Mouse (Mus musculus) heart, postnatal 0 days (tissue): ENCODE measurements around the gene Tbc1d10c. TPM values are rescaled to one million over a fixed set of nuclear protein-coding genes. Genes with fewer than 3 reads are reported as not detected.
A peak's percentile ranks its signal among the peaks of the same experiment; 100 is the strongest.

Experiments used
- ATAC-seq: fragments of 200-750 bp; cut with Nextera tagmentation; 2 replicates; pipeline ENCODE4 v1.8.0; 2017; ENCODE audit warnings: low read depth, moderate number of reproducible peaks, moderate library complexity; ENCODE audit not compliant: insufficient read depth
- DNase-seq: peaks from one replicate; pipeline ENCODE4 v3.0.0-alpha.2; 2016; ENCODE audit warnings: low spot score
- H3K27ac ChIP-seq: fragments of 300-500 bp; sonication (generic); 2 replicates; pipeline ENCODE4 v1.5.1; 2014; ENCODE audit warnings: low read depth, mild to moderate bottlenecking
- H3K27me3 ChIP-seq: fragments of 300-500 bp; sonication (generic); 2 replicates; pipeline ENCODE4 v1.6.1; 2014; ENCODE audit warnings: low read length, mixed read lengths; ENCODE audit not compliant: control insufficient read depth, insufficient read depth
- H3K36me3 ChIP-seq: fragments of 300-500 bp; sonication (generic); replicated peaks from 2 replicates; pipeline ENCODE4 v1.6.1; 2014; ENCODE audit warnings: low read length, mixed read lengths; ENCODE audit not compliant: control insufficient read depth, insufficient read depth
- H3K4me1 ChIP-seq: fragments of 300-500 bp; sonication (generic); 2 replicates; pipeline ENCODE4 v1.6.1; 2014; ENCODE audit warnings: antibody characterized with exemption; ENCODE audit not compliant: control insufficient read depth, insufficient read depth
- H3K4me2 ChIP-seq: fragments of 300-500 bp; sonication (generic); 2 replicates; pipeline ENCODE4 v1.6.1; 2014; ENCODE audit warnings: low read depth, mild to moderate bottlenecking, low read length, moderate library complexity
- H3K4me3 ChIP-seq: fragments of 300-500 bp; sonication (generic); 2 replicates; pipeline ENCODE4 v1.5.1; 2014; ENCODE audit warnings: low read depth, low read length
- H3K9ac ChIP-seq: fragments of 300-500 bp; sonication (generic); replicated peaks from 2 replicates; pipeline ENCODE4 v1.6.1; 2014; ENCODE audit warnings: low read depth, low read length, mixed read lengths
- H3K9me3 ChIP-seq: fragments of 300-500 bp; sonication (generic); replicated peaks from 2 replicates; pipeline ENCODE4 v1.6.1; 2016; ENCODE audit warnings: low read length; ENCODE audit not compliant: control insufficient read depth
- CTCF ChIP-seq: IDR thresholded peaks from 2 replicates; pipeline ENCODE4 v1.5.1; 2016; ENCODE audit warnings: antibody characterized with exemption, control low read depth, low read depth
- EP300 ChIP-seq: IDR thresholded peaks from 2 replicates; pipeline ENCODE4 v1.6.1; 2016; ENCODE audit warnings: antibody characterized with exemption, low read depth
- WGBS: fragments of 180-500 bp; shearing (Covaris S2); extraction: QIAGEN DNeasy Blood & Tissue Kit; methylation state at CpG from one replicate; pipeline ENCODE4 v1.1.7; 2014; 5-methylcytosine and 5-hydroxymethylcytosine counted together
- polyA plus RNA-seq: library from polyadenylated mRNA; unstranded; fragments of >200 nt; fragmentation: Nextera tagmentation; extraction: Ambion mirVana; gene quantifications from 2 replicates; pipeline ENCODE4 v1.2.1, GENCODE M21; 2015
- total RNA-seq: library from RNA; depleted of rRNA; stranded (reverse); fragments of >200 nt; gene quantifications from 2 replicates; pipeline ENCODE4 v1.2.3, GENCODE M21; 2014; ENCODE audit warnings: low replicate concordance

The Tbc1d10c gene
- total and polyA plus RNA-seq, 2 experiments from 2014 or later: 2.7 TPM; not detected in 1

- Histone ChIP-seq H3K27ac (peak within 1 kb of the TSS; percentile 86), H3K4me2 (peak within 1 kb of the TSS; percentile 57), H3K27me3 (no peaks in the 10 kb centered on the region), H3K9me3 (no peaks in the 10 kb centered on the region), H3K9ac (peak within 1 kb of the TSS; percentile 51), H3K36me3 (no peaks in the 10 kb centered on the region), H3K4me1 (peaks cover 40% of the 10 kb centered on the region), H3K4me3 (peak within 1 kb of the TSS; percentile 33)
- 6% methylated on average over 11 of the region's 11 CpGs for WGBS
- TF ChIP-seq CTCF (no peak), EP300 (no peak)
- ATAC-seq (peak; percentile 67), DNase-seq (peak; percentile 70)
These were observed 15.6 kb downstream of the Tbc1d10c start, which contains the start of gene Carns1 for GRCm38 (mm10) chr19:4175368-4175947. Gene Carns1, minus strand, starts transcription at chr19:4175479.

GRCm38 (mm10) chr19:4172925-4173324, 18.2 kb downstream of the Tbc1d10c start:
- WGBS: 60% methylated on average over 11 of the region's 11 CpGs
- H3K27ac ChIP-seq: peak overlapping the region; percentile 92
- H3K36me3 ChIP-seq: no peaks in the 10 kb centered on the region
- H3K27me3 ChIP-seq: no peaks in the 10 kb centered on the region
- no peaks in the 10 kb centered on the region for H3K9me3 ChIP-seq
- TF ChIP-seq EP300 (no peak), CTCF (peak; percentile 34)
- ATAC-seq: no peak
- no peak for DNase-seq
- H3K4me3 ChIP-seq: no peak overlapping the region
- no peak overlapping the region for H3K4me2 ChIP-seq
- H3K4me1 ChIP-seq: peaks cover 48% of the 10 kb centered on the region
- H3K9ac ChIP-seq: no peak overlapping the region

- H3K27ac ChIP-seq: peak overlapping the region; percentile 92
- ATAC-seq: peak; percentile 57
- no peaks in the 10 kb centered on the region for H3K36me3 ChIP-seq
- H3K9ac ChIP-seq: peak overlapping the region; percentile 18
- peak overlapping the region; percentile 38 for H3K4me2 ChIP-seq
- peak overlapping the region; percentile 1; the same call in 1 of the 2 replicates for H3K4me3 ChIP-seq
- 0 out of 2 replicates have a peak, but pooled peaks have one; percentile 16 for TF ChIP-seq EP300
- no peak for TF ChIP-seq CTCF
- peaks cover 51% of the 10 kb centered on the region for H3K4me1 ChIP-seq
- no peaks in the 10 kb centered on the region for H3K9me3 ChIP-seq
- 14% methylated on average over 13 of the region's 13 CpGs for WGBS
- DNase-seq: peak; percentile 82
- no peaks in the 10 kb centered on the region for H3K27me3 ChIP-seq
These were observed 19.4 kb downstream of the Tbc1d10c start for GRCm38 (mm10) chr19:4171393-4172290.

GRCm38 (mm10) chr19:4170723-4171392, 20.2 kb downstream of the Tbc1d10c start:
- Histone ChIP-seq H3K27ac (peak overlapping the region; percentile 92), H3K36me3 (0 out of 2 replicates have a peak, but pooled peaks cover 3% of the 10 kb centered on the region), H3K9ac (peak overlapping the region; percentile 68; the same call in 1 of the 2 replicates), H3K27me3 (no peaks in the 10 kb centered on the region), H3K9me3 (no peaks in the 10 kb centered on the region), H3K4me1 (peaks cover 47% of the 10 kb centered on the region), H3K4me3 (no peak overlapping the region; the same call in 1 of the 2 replicates), H3K4me2 (peak overlapping the region; percentile 38)
- ATAC-seq: no peak
- DNase-seq: no peak
- TF ChIP-seq EP300 (no peak), CTCF (no peak)
- 89% methylated on average over 10 of the region's 10 CpGs for WGBS

GRCm38 (mm10) chr19:4169810-4170209, 21.3 kb downstream of the Tbc1d10c start:
- Histone ChIP-seq H3K4me1 (peaks cover 38% of the 10 kb centered on the region), H3K4me2 (peak overlapping the region; percentile 73), H3K9ac (peak overlapping the region; percentile 68), H3K9me3 (no peaks in the 10 kb centered on the region), H3K27ac (peak overlapping the region; percentile 92), H3K27me3 (no peaks in the 10 kb centered on the region), H3K36me3 (0 out of 2 replicates have a peak, but pooled peaks cover 8% of the 10 kb centered on the region), H3K4me3 (peak overlapping the region; percentile 40)
- no peak for DNase-seq
- no peak for TF ChIP-seq CTCF
- 0 out of 2 replicates have a peak, but pooled peaks have one; percentile 16 for TF ChIP-seq EP300
- WGBS: 8% methylated on average over 25 of the region's 27 CpGs
- peak; percentile 1 for ATAC-seq
